Mouse (Mus musculus): ENCODE data around the gene Nhej1. TPM values are rescaled to one million over a fixed set of nuclear protein-coding genes. Genes with fewer than 3 reads are reported as not detected.

Nhej1 gene
- total RNA-seq, 2 experiments from 2014 or later: 1.9 to 2.0 TPM

DNA sequence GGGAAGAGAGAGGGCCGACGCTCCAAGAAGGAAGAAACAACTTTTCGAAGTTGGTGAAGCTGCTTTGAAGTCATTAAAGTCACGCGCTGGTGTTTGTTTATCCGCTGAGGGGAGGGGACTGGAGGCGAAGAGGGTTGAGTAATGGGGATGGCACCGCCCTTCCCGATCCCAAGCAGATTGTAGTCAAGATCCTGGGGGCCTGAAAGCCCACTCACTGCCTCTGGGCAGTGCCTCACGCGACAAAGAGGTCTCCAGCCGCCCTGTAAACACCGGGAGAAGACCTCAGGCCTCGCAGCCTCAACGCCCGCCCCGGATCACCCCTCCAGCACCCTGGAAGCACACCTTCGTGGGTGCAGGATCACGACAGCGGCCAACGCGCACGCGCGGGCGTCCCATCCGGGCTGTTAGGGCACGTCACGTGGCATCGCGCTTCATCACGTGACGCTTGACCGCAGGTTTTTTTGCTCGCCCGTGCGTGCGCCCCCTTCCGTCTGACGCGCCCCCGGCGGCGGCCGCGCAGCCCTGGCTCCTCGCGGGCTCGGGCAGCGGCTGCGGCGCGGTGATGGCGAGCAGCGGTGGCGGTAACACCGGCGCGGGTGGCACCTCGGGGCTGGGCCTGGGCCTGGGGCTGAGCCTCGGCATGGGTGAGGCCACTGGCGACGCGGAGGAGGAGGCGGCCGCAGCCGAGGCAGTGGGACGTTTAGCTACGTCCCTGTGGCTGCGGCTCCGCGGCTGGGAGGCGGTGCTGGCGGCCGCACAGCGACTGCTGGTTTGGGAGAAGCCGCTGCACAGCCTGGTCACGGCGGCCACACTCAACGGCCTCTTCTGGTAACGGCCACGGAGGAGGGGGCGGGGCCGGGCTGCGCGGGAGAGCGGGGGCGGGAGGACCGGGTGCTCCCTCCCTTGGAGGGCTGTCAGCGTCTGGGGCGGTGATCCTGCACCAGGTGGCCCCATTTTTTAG is 17.6 kb upstream of the Nhej1 start, which contains the start of the genes Cnppd1 and Retreg2:
TSS of gene Cnppd1 (minus strand) at position 411 of the 961 bp plus-strand sequence.
TSS of gene Retreg2 (plus strand) at position 478 of the 961 bp plus-strand sequence.
- peak; percentile 76 for TF ChIP-seq CTCF (conservative IDR thresholded peaks at IDR 0.05)
- peak within 1 kb of the TSS; percentile 97 for H3K27ac ChIP-seq
- H3K4me3 ChIP-seq: peak within 1 kb of the TSS; percentile 86
- peak; percentile 93 to 95 for DNase-seq (ENCODE audit: low spot score in 2 of 2)

DNA sequence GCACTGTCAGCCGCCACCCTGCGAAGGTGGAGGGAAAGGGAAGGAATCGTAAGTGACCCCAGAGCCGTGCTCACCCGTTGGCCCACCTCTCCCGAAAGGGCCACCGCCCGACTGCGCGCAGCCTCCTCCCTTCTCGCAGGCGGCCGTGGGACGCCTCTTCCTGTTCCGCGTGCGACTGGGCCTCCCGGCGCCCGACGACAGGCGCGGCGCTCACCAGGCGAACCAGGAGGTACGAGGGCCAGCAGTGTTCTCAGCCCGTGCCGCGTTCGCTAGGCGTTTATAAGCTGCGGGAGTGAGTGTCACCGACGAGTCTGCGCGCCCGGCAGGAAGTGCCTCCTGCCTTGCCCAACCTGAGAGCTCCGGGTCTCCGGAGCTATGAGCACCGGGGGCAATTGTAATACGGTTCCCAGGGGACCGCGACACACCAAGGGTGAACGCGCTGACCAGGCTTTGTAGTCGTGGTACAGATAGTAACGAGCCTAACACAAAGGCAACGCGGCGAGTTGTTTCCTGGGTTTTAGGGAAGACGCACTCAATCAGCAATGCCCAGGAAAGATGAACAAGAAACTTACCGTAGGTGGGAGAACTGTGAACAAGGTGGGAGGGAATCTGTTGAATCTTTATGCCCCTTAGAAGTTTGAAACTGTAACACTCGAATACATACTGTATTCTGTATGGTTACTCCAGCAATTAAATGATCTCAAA is 16.6 kb upstream of the Nhej1 start:
- peak; percentile 35 to 51 for DNase-seq (ENCODE audit: low spot score in 2 of 2)
- Histone ChIP-seq H3K4me3 (peak overlapping the region; percentile 86), H3K27ac (peak overlapping the region; percentile 97)
- TF ChIP-seq CTCF (conservative IDR thresholded peaks at IDR 0.05): no peak

DNA sequence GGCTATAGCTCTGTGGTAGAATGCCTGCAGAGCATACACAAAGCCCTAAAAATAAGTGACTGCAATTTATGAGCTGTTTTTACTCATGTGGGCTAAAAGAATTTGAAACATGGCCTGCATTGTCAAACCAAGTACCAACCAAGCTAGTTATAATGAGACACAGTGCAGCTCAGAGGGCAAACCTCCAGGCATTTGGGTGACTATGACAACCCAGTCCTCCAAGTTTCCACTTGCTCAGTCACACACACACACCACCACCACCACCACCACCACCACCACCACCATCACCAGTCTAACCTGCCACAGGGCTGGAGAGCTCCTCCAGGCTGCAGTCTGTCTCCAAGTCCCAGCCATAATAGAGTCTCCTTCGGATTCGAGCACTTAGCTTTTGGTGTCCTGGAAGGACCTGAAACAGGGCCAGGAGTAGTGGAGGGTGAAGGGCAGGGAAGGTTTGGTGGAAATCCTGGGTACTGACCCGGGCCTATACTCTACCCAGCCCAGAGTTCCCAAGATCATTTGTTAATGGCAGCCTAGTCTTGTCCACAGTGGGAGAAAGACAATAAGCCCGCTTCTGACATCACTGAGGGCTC is 15.7 kb upstream of the Nhej1 start:
- Histone ChIP-seq H3K4me3 (peak overlapping the region; percentile 86), H3K27ac (peak overlapping the region; percentile 97)
- DNase-seq (ENCODE audit: low spot score in 2 of 2): no peak

DNA sequence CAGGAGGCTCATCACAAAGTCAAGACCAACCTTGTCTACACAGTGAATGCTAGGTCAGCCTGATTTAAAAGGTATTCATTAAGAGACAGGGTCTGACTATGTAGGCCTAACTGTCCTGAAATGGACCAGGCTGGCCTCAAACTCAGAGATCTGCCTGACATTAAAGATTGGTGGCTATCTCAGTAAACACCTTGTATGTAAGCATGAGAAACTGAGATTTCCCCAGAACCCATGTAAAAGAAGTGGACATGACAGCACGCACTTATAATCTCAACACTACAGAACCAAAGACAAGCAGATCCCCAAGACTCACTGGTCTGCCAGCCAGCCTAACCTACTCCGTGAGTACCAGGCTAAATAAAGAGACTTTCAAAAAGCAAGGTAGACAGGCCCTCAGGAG is 13.4 kb upstream of the Nhej1 start:
- no peak overlapping the region for H3K27ac ChIP-seq
- no peak for TF ChIP-seq CTCF (conservative IDR thresholded peaks at IDR 0.05)
- no peak overlapping the region for H3K4me3 ChIP-seq

More for the DNA sequence above, 15.7 kb upstream of the Nhej1 start:
- TF ChIP-seq CTCF (conservative IDR thresholded peaks at IDR 0.05): no peak

DNA sequence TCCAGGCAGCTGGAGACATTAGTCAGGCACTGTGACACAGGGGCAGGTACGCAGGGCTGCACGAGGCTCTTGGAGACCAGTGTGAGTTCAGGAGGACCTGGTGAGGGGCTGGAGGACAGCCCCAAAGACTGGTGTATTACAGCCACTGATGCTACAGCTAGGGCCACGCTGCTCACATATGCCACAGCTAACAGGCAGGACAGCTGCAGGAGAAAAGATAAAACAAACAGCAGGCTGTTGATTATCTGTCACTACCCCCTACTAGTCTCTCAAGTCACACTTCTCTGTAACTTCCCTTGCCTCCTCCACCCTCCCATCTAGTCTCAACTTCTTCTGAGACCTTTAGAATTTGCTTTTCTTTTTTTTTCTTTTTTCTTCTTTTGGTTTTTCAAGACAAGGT is 11.7 kb upstream of the Nhej1 start:
- H3K4me3 ChIP-seq: no peak overlapping the region
- TF ChIP-seq CTCF (conservative IDR thresholded peaks at IDR 0.05): no peak
- H3K27ac ChIP-seq: no peak overlapping the region
- DNase-seq (ENCODE audit: low spot score in 2 of 2): no peak

More for the DNA sequence above, 13.4 kb upstream of the Nhej1 start:
- no peak for DNase-seq (ENCODE audit: low spot score in 2 of 2)

DNA sequence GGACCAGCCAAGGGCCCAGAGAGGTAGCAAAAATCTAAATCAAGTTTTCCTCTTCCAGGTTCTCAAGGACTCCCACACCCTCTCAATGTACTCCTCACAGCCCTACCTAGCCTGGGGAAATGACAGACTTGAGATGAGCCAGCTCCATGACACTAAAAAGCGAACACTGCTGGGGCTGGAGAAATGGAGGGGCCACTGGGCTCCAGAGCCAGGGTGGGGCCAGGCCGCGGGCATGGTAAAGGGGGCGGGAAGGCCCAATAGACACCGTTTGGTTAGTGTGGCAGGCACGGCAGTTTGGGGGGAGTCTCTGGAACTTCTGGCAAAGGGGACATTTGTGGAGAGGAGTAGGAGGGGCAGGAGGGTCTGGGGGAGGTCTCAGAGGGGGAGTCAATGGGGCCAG is 11.3 kb upstream of the Nhej1 start:
- Histone ChIP-seq H3K4me3 (no peak overlapping the region), H3K27ac (no peak overlapping the region)
- TF ChIP-seq CTCF (conservative IDR thresholded peaks at IDR 0.05): no peak
- no peak for DNase-seq (ENCODE audit: low spot score in 2 of 2)

DNA sequence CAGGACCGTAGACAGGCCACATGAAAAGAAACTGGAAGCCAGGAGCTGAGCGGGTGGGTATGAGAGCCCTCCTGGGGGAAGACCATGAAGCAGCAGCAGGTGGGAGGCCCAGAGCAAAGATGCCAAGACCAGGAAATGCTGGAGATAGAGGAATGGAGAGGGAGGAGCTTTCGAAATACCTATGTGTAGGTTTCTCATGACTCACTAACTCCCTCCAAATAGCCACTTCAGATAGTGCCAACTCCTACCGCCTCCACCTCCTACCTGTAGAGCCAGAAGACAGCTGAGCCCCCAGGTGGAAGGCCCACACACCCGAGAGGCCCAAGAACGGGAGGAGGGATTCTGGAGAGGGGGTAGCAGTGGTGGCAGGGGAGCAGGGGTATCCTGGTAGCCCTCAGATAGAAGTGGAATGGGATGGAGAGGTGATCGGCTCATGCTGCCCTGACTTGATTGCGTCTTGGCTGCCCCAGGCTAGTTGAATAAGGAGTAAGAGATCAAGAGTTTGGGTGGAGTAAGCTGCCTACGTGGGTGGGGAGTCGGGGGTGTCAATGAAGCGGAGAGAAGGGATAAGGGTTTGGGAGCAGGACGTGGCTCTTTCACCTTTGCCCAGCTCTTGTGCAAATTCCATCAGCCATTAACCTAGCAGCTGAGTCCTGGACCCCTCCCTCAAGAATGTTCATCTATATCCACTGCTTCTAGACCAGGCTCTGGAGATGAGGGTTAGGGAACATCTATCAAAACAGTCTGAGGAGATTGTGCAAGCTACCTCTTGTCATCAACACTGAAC is 8.6 kb upstream of the Nhej1 start, which contains the start of gene Slc23a3:
TSS of gene Slc23a3 (minus strand) at position 470 of the 787 bp plus-strand sequence.
- Histone ChIP-seq H3K27ac (no peak within 1 kb of the TSS), H3K4me3 (no peak within 1 kb of the TSS)
- no peak for TF ChIP-seq CTCF (conservative IDR thresholded peaks at IDR 0.05)
- no peak for DNase-seq (ENCODE audit: low spot score in 2 of 2)

DNA sequence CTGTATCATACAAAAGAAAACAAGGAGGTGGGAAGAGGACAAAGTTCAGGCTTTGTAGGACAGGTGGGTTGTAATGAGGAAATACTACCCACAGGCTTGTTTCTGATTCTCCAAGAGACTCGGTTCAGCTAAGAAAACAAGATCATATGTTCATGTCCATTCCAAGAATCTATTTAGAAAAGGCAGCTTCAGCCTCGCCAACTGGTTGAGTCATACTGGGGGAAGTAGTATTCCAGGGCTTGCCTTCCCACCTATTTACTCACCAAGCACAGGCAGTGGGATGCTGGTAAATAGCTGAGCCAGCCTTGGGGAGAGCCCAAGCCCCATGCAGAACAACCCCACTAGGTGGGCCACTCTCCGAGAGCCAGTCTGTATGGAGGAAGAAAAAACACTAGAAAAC is 3.6 kb upstream of the Nhej1 start:
- TF ChIP-seq CTCF (conservative IDR thresholded peaks at IDR 0.05): no peak
- Histone ChIP-seq H3K27ac (no peak overlapping the region), H3K4me3 (no peak overlapping the region)
- peak in 1 of 2 experiments; percentile 37 for DNase-seq (ENCODE audit: low spot score in 2 of 2)

DNA sequence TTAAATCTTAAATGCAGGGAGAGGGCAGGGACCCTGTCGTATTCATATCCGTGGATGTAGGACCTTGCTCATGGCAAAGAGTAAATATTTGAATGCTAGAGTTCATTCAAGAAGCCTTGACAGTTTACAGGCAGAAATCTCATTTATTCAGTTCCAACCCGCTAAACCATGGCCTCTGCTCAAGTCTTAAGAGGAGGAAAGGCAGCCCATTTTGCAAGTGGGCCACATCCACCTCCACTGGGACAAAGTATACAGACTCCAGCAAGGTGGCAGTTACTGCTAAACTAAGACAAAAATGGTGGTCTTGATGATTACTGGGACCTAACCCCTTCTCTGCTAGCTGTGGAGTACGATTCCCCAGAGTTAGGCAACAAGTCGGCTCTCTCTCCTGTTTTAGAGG is 418 bp upstream of the Nhej1 start:
- DNase-seq (ENCODE audit: low spot score in 2 of 2): no peak
- peak overlapping the region; percentile 95 for H3K27ac ChIP-seq
- no peak for TF ChIP-seq CTCF (conservative IDR thresholded peaks at IDR 0.05)
- peak overlapping the region; percentile 58 for H3K4me3 ChIP-seq

DNA sequence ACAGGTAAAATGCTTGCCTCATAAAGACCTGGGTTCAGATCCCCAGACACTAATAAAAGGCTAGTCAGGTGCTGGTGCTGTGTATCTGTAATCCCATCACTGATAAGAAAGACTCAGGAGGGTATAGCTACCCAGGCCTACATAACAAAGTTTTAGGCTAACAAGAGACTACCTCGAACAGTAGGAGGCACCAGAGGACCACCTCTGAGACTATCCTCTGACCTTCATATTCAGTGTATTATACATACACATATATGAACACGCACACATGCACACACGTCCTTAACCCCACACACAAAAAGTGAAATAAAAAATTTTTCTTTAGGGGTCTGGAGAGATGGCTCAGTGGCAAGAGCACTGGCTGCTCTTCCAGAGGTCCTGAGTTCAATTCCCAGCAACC is 2.8 kb downstream of the Nhej1 start:
- no peak overlapping the region for H3K4me3 ChIP-seq
- DNase-seq (ENCODE audit: low spot score in 2 of 2): no peak
- no peak overlapping the region for H3K27ac ChIP-seq
- peak; percentile 49; the same call in 1 of the 2 replicates for TF ChIP-seq CTCF (conservative IDR thresholded peaks at IDR 0.05)

DNA sequence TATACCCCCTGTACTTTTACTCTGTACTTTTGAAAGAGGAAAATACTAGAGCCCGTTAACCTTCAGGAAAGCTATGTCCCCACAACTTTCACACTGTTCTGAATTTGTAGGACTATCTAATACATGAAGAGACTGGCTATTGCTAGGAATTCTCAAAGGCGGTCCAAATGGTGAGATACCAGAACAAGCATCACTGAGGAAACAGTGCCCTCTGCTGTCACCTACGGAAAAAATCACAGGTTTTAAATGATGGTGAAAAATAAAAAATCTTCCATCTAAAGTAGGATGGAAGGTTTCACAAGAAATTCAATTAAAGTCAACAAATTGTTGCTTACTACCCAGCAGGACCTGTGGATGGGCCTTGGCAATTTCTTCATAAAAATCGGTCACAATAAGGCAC is 72.9 kb downstream of the Nhej1 start:
- TF ChIP-seq CTCF (conservative IDR thresholded peaks at IDR 0.05): peak; percentile 86
- peak; percentile 29 to 41 for DNase-seq (ENCODE audit: low spot score in 2 of 2)
- H3K27ac ChIP-seq: no peak overlapping the region
- H3K4me3 ChIP-seq: no peak overlapping the region

DNA sequence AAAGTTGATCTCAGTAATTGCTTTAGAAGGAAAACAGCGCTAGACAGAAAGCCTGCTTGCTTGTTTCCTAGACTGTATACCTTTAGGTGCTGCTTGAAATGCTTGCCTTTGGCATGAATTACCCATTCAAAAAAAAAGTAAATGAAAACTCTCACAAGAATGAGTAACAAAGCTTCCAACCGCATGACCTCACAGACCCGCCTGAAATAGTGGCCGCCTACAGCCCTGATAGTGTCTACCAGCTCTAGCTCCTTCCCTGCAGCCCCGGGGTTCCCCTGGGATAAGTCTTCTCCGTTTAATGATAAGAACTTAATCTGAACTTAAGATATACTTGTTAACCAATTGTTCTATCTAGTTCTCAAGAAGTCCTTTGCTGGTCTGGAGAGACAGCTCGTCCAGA is 73.6 kb downstream of the Nhej1 start:
- no peak for DNase-seq (ENCODE audit: low spot score in 2 of 2)
- H3K4me3 ChIP-seq: no peak overlapping the region
- TF ChIP-seq CTCF (conservative IDR thresholded peaks at IDR 0.05): no peak
- no peak overlapping the region for H3K27ac ChIP-seq

Measured in layer of hippocampus, adult 2 months (tissue).